6 mouse cellular contexts compared by ENCODE assay signal in the genomic region with DNA sequence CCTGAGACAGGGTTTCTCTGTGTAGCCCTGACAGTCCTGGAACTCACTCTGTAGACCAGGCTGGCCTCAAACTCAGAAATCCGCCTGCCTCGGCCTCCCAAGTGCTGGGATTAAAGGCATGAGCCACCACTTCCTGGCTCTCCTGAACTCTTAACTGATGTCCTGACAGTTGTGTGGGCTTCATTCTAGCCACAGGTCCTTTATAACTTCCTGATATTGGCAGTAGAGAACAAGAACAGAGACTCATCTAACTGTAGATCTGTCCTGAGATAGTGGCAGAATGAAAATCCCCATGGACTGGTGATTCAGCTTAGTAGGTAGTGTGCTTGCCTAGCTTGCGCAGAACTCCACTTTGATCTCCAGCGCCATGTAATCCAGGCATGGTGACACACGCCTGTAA. TPM values are rescaled to one million over a fixed set of nuclear protein-coding genes. Genes with fewer than 3 reads are reported as not detected.
A peak's percentile ranks its signal among the peaks of the same experiment; 100 is the strongest.
DNase-seq lines count a peak whose midpoint lies in the region; ATAC-seq and TF ChIP-seq lines count a peak whose summit lies in the region.
"Not testable (repeated sequence)": the region's sequence is repeated elsewhere in the genome, so short reads cannot be mapped to it uniquely, and the experiment has no call there.
"Had no signal": no experiment of that assay in that cellular context is flagged by ENCODE, and none has a peak within 500 bp of the region (broad histone marks: within the 10 kb centered on the region; RNA-seq: fewer than 3 reads in every experiment).

No protein-coding gene starts in this region.

- in situ Hi-C loops in CH12.LX (cut with MboI; ENCODE audit: low pct_ligation_motif_present, low pct_unique_long_range_greater_than_20kb, low sequenced_read_pairs), result not testable (repeated sequence)

- TF ChIP-seq EP300 in CH12.LX (IDR thresholded peaks at IDR 0.05; ENCODE audit: low read length), result 0 out of 2 replicates have a peak, but pooled peaks have one; percentile 36

- peak overlapping the region; percentile 78 for H3K4me2 ChIP-seq in CH12.LX (ENCODE audit: insufficient read depth, low read depth, poor library complexity, severe bottlenecking)

- H3K27ac ChIP-seq in CH12.LX (ENCODE audit: insufficient read depth, low read depth), result peak overlapping the region; percentile 100
- H3K27ac ChIP-seq in brown adipose tissue, adult 24 weeks (replicated peaks; ENCODE audit: low read depth, low read length), result peak overlapping the region; percentile 43; the same call in 1 of the 2 replicates

- H3K9ac ChIP-seq in CH12.LX (ENCODE audit: insufficient read depth, low read depth), result 0 out of 2 replicates have a peak overlapping the region, but pooled peaks have one; percentile 21

- not testable (repeated sequence) for H3K27me3 ChIP-seq in CH12.LX (replicated peaks); splenic B cell, adult 2 months (ENCODE audit: control insufficient read depth, insufficient read depth, low read length, poor library complexity, severe bottlenecking)

- not testable (repeated sequence) for H3K9me3 ChIP-seq in CH12.LX (replicated peaks; ENCODE audit: low read length)

- peaks cover 19% of the 10 kb centered on the region for H3K79me2 ChIP-seq in CH12.LX (replicated peaks; ENCODE audit: control insufficient read depth, extremely low read depth, insufficient read depth, poor library complexity, severe bottlenecking)

- peak; percentile 50 for ATAC-seq in granulocyte monocyte progenitor cell, adult 5-6 weeks (replicated peaks; ENCODE audit: poor library complexity, severe bottlenecking)
- ATAC-seq in megakaryocyte progenitor cell, adult 5-6 weeks (replicated peaks; ENCODE audit: poor library complexity), result peak; percentile 39

- dilution Hi-C loops in CH12.LX (cut with MboI; ENCODE audit: extremely low pct_ligation_motif_present, extremely low pct_unique_long_range_greater_than_20kb, low sequenced_read_pairs), result not testable (repeated sequence)

- H3K4me3 ChIP-seq in CH12.LX (replicated peaks in 1 of 3; ENCODE audit: low read depth in 2 of 3, low read length in 2 of 3, poor library complexity in 1 of 3); brown adipose tissue, adult 24 weeks (ENCODE audit: insufficient read depth, low read depth, low read length): not testable (repeated sequence)

- not testable (repeated sequence) for TF ChIP-seq CTCF in CH12.LX (conservative IDR thresholded peaks at IDR 0.05 in 1 of 2, IDR thresholded peaks at IDR 0.05 in 1 of 2; ENCODE audit: low read depth in 2 of 2, low read length in 2 of 2)

- peaks cover 34 to 81% of the 10 kb centered on the region in 2 experiments for H3K4me1 ChIP-seq in CH12.LX (ENCODE audit: control insufficient read depth in 1 of 2, insufficient read depth in 2 of 2)
- H3K4me1 ChIP-seq in brown adipose tissue, adult 24 weeks (ENCODE audit: control insufficient read depth, insufficient read depth, insufficient read length, low read length), result not testable (repeated sequence)

- not testable (repeated sequence) for DNase-seq in CH12.LX (ENCODE audit: extremely low read depth)
- DNase-seq in splenic B cell, adult 2 months (ENCODE audit: low read depth, low spot score), result peak; percentile 32

- TF ChIP-seq RAD21 in CH12.LX (IDR thresholded peaks at IDR 0.05; ENCODE audit: low read depth, low read length), result not testable (repeated sequence)

- H3K36me3 ChIP-seq in CH12.LX (replicated peaks in 1 of 2; ENCODE audit: control insufficient read depth in 1 of 2, insufficient read depth in 1 of 2, low read length in 1 of 2), result peaks cover 33 to 54% of the 10 kb centered on the region in 2 experiments
- peaks cover 19% of the 10 kb centered on the region for H3K36me3 ChIP-seq in splenic B cell, adult 2 months (ENCODE audit: control insufficient read depth, insufficient read depth, low read length, poor library complexity, severe bottlenecking)

- not testable (repeated sequence) for TF ChIP-seq POLR2A in CH12.LX (IDR thresholded peaks at IDR 0.05; ENCODE audit: low read depth, low read length)

TF ChIP-seq in CH12.LX, 34 proteins besides CTCF, POLR2A, EP300 and RAD21:
- 0 out of 2 replicates have a peak, but pooled peaks have one; percentile 10 for TF ChIP-seq BHLHE40 (IDR thresholded peaks at IDR 0.05; ENCODE audit: low read depth, low read length)
- peak; percentile 40; the same call in 1 of the 2 replicates for TF ChIP-seq NELFE (IDR thresholded peaks at IDR 0.05; ENCODE audit: low read depth, low read length)
- TF ChIP-seq SIN3A (IDR thresholded peaks at IDR 0.05; ENCODE audit: low read length), result 0 out of 2 replicates have a peak, but pooled peaks have one; percentile 40
TF ChIP-seq in CH12.LX: peak in this region for 3; not testable (repeated sequence) for 31.

RNA-seq across cellular contexts. Expression of a gene that starts 7.0 kb away (rescaled TPM):
- total RNA-seq in CH12.LX (2012; rRNA removed) (133 and 168 TPM in 2 replicates), CH12.LX (2014; rRNA removed) (244 and 256 TPM in 2 replicates)
- polyA plus RNA-seq in CH12.LX (2012; ENCODE audit: insufficient read length, low read depth), result 267 and 316 TPM in 2 replicates
- polyA plus RNA-seq in brown adipose tissue, adult 24 weeks (2012; ENCODE audit: insufficient read depth, insufficient read length, missing spikeins), result 22.4 and 24.0 TPM in 2 replicates
- 131 and 141 TPM in 2 replicates for total RNA-seq in granulocyte monocyte progenitor cell, adult 5-6 weeks (2014; fragmentation: Nextera tagmentation)
- 53.6 and 57.1 TPM in 2 replicates for total RNA-seq in granulocyte monocyte progenitor cell, adult 5-6 weeks (2017)
- 78.9 and 96.1 TPM in 2 replicates for total RNA-seq in megakaryocyte progenitor cell, adult 5-6 weeks (2015)
- 44.7 and 52.8 TPM in 2 replicates for total RNA-seq in megakaryocyte progenitor cell, adult 5-6 weeks (2017)
- total RNA-seq: MEL had no signal

RNA-seq across cellular contexts. Expression of a gene that starts 53.6 kb away (rescaled TPM):
- total RNA-seq in CH12.LX (2012; rRNA removed), result 127 and 139 TPM in 2 replicates
- 219 and 225 TPM in 2 replicates for total RNA-seq in CH12.LX (2014; rRNA removed)
- polyA plus RNA-seq in CH12.LX (2012; ENCODE audit: insufficient read length, low read depth), result 233 and 294 TPM in 2 replicates
- polyA plus RNA-seq in brown adipose tissue, adult 24 weeks (2012; ENCODE audit: insufficient read depth, insufficient read length, missing spikeins), result 242 and 410 TPM in 2 replicates
- 319 and 364 TPM in 2 replicates for total RNA-seq in granulocyte monocyte progenitor cell, adult 5-6 weeks (2014; fragmentation: Nextera tagmentation)
- 210 and 242 TPM in 2 replicates for total RNA-seq in granulocyte monocyte progenitor cell, adult 5-6 weeks (2017)
- total RNA-seq in megakaryocyte progenitor cell, adult 5-6 weeks (2015), result 366 and 378 TPM in 2 replicates
- total RNA-seq in megakaryocyte progenitor cell, adult 5-6 weeks (2017), result 192 and 278 TPM in 2 replicates
